Mouse (Mus musculus): ENCODE measurements around the gene Gm12830. TPM values are rescaled to one million over a fixed set of nuclear protein-coding genes. Genes with fewer than 3 reads are reported as not detected.

Gene Gm12830
- total RNA-seq, 2 experiments from 2014 or later, result not detected

- intact Hi-C loops (cut with DNase I), result no loop called here
- no peak for DNase-seq (ENCODE audit: low spot score)
These were observed 21.7 kb downstream of the Gm12830 start for GRCm38 (mm10) chr4:114843097-114843721.

GRCm38 (mm10) chr4:114844600-114844999 is 23.1 kb downstream of the Gm12830 start:
- intact Hi-C loops (cut with DNase I), result no loop called here
- no peak for DNase-seq (ENCODE audit: low spot score)

DNA sequence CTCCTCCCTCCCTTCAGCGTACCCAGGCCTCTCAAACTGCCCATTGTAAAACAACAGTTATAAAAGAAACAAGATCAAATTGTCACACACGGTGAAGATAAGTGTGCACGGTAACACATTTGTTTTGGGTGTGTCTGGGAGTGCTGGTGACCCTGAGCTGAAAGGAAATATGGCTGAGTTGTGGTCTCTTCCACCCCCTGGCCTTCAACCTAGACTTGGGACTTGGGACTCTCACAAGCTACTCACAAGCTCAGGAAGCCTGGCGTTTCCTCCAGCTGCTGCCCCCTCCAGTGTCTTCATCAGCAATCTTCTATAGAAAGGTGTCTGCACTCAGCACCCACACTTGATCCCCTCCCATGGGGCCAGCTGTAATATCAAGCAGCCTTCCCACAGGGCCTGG is 24.1 kb downstream of the Gm12830 start:
- intact Hi-C loops (cut with DNase I), result no loop called here
- DNase-seq (ENCODE audit: low spot score), result no peak

DNA sequence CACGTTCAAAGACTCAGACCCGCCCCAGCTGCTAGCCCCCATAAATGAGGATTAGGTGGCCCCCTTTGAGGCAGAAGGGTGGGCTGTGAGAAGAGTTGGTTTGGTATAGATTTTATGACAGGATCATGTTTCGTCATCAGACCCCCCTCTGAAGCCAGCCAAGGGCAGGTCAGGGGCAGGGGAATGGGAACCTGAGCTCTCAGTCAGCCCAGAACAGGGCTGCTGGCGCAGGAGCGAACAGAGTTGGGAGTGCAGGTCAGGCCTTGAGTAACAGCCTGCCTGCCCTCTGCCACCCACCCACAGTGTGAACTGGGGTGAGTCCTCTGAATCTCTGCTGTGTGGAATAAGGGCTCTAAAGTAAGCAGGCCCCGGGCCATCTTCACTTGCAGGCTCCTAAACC is 25.2 kb downstream of the Gm12830 start:
- no peak for DNase-seq (ENCODE audit: low spot score)
- intact Hi-C loops (cut with DNase I), result no loop called here

GRCm38 (mm10) chr4:114853968-114854367 is 32.4 kb downstream of the Gm12830 start:
- intact Hi-C loops (cut with DNase I), result no loop called here
- no peak for DNase-seq (ENCODE audit: low spot score)

DNA sequence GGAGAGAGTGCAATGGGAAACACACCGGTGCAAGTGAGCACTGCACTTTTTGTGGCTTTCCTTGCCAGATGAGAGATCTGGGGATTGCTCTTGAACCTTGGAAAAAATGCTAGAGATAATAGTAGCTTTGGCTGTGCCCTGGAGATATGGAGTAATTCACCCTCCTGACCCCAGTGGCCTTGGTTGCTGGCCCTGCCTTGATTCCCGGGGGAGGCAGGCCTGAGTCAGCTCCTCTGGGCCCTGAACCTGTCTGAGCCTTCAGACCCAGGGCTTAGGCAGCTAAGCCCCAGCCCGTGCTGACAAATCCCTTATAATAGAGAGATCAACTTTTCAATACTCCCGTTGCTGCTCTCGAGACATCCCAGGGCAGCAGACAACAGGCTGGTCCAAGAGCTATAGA is 36.9 kb downstream of the Gm12830 start:
- DNase-seq (ENCODE audit: low spot score), result no peak
- intact Hi-C loops (cut with DNase I), result no loop called here

DNA sequence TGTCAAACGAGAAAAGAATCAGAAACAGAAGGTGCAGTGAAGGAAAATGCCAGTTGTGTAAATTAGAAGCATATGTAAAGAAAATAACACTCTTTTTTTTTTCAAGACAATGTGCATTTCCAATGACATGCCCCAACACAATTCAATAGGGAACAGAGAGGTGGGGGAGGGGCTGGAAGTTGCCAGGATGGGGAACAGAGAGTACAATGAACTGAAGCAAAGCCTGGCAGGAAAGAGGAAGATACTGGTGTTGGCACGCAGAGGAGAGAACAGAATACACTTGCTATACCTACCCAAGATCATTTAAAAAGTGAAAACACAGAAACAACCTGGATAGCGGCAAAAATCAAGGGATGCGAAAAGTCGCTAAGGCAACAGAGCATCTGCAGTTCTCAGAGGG is 41.6 kb downstream of the Gm12830 start:
- intact Hi-C loops (cut with DNase I), result no loop called here
- DNase-seq (ENCODE audit: low spot score), result no peak

GRCm38 (mm10) chr4:114869765-114870490 is 48.4 kb downstream of the Gm12830 start:
- intact Hi-C loops (cut with DNase I), result no loop called here
- no peak for DNase-seq (ENCODE audit: low spot score)

GRCm38 (mm10) chr4:114876441-114876972 is 55.0 kb downstream of the Gm12830 start:
- intact Hi-C loops (cut with DNase I), result no loop called here
- no peak for DNase-seq (ENCODE audit: low spot score)

DNA sequence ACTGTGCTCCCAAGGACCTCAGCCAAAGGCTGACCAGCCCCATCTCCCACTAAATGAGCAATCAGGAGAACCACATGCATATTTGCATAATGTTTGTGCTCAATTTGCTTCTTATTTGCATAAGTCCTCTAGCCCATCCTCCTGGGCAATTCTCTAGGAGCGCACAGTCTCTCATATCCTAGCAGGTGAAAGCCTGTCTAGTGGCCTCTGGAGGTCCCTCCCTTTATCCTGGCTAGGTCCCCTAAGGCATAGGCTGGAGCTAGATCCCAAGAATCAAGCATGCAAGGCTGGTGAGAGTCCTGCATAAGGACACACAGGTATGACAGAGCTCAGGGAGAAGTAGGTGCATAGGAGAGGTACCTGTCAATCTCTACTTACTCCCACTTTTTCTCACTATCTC is 60.7 kb downstream of the Gm12830 start:
- DNase-seq (ENCODE audit: low spot score), result no peak
- intact Hi-C loops (cut with DNase I), result no loop called here

DNA sequence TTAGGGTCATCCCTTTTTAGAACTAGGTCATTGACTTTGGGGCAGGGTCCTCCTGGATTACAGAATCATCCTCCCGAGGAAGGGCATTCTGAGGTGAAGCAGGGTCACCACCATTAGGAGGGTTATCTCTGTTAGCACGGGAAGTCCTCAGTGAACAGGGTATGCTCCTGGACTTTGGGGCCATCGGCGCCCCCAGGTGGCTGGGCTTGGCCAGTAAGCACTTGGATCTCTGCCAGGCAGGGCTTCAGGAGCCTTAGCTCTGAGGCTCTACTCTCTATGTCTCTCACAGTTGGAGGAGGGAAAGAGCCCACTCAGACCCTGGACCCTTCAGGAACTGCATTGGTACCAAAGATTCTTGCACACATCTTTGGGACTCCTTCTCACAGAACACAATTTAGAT is 76.3 kb downstream of the Gm12830 start:
- DNase-seq (ENCODE audit: low spot score), result no peak

GRCm38 (mm10) chr4:114899885-114900284 is 78.4 kb downstream of the Gm12830 start:
- intact Hi-C loops (cut with DNase I), result no loop called here
- no peak for DNase-seq (ENCODE audit: low spot score)

More for the DNA sequence above, 76.3 kb downstream of the Gm12830 start:
- intact Hi-C loops (cut with DNase I), result no loop called here

DNA sequence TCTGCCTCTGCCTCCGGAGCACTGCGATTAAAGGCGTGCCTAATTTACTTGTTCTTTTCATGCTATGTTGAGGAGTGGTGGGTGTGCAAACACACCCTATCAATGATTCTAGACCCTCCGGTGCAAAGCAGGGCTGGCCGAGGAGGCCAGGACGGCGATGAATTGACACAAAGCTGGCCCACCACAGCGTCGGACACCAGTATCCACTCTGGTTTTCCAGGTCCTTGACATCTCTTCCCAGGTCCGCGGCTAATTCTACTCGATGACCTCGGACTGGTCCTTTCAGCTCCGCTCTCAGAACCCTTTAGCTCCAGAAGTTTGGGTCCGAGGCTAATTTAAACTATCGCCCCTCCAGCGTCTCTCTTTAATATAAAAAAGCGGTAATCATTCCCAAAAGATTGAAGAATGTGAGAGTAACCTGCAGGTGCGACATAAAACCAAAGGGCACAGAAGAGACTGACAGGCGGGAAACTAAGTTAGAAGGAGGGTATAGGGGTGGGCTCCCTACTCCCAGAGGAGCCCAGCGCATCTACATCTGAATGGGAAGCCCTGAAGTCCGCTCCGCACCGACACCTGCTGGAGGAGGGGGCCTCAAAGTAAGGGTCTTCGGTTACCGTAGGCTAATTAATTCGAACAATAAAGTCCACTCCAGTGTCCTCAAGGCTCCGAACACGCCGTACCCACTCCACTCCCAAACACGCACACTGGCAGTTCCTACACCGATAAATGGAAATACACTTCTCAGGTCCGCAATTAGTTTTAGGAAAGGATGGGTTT is 79.5 kb downstream of the Gm12830 start:
- intact Hi-C loops (cut with DNase I), result no loop called here
- no peak for DNase-seq (ENCODE audit: low spot score)

GRCm38 (mm10) chr4:114901643-114902351 is 80.3 kb downstream of the Gm12830 start:
- intact Hi-C loops (cut with DNase I), result no loop called here
- no peak for DNase-seq (ENCODE audit: low spot score)

DNA sequence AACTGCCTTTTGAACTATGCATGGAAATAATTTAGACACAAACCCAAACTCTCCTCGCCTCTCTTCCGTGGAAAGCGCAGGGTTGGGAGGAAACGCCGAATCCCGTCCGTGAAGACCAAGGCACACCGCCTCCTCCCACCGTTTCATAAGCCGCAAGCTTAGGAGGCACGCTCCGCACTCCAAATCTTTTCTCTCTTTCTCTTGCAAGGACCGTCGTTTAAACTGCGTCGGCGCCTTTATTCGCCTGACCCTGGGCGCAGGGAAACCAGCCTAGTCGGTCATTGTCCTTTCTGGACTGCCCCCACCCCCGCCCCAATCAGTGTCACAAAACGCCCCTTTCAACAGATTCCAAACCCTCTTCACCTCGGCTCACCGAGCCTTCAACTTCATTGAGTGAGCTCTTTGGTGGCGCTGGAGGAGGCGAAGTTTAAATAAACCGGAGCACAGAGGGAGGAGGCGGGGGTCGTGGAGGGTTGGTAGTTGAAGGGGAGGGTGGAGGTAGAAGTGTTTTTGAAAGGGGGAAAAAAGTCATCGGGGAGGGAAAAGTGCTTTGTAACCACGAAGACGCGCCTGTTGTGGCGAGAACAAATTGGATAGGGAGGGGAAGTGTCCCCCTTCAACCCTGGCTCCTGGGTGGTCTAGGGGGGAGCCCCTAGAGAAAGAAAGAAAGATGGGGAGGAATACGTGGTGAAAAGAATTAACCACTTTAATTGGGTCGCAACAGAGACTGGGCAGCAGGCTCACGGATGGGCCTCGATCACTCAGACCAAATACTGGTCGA is 81.3 kb downstream of the Gm12830 start:
- DNase-seq (ENCODE audit: low spot score), result no peak
- intact Hi-C loops (cut with DNase I), result no loop called here

DNA sequence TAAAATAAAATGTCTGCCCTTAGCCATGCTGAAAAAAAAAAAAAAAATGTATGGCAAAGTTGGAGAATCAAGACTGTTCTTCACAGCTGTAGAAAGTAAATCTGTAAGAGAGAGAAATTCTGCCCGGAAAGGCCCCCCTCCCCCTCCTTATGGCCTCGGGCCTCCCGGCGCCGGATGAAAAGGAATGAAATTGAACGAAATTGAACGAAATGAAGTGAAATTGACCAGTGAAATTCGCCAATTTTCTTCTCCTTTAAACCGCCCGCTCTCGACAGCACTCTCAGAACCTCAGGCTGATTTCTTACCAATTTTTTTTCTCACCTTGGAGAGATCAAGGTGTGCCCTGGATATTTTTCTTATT is 81.9 kb downstream of the Gm12830 start:
- no peak for DNase-seq (ENCODE audit: low spot score)
- intact Hi-C loops (cut with DNase I), result no loop called here

- DNase-seq (ENCODE audit: low spot score), result no peak
- intact Hi-C loops (cut with DNase I), result loop anchor here (5.0 kb wide), 1 partner anchor 238 kb away; no protein-coding TSS in a partner anchor
These were observed 84.0 kb downstream of the Gm12830 start for GRCm38 (mm10) chr4:114905501-114905900.
